Mouse (Mus musculus): ENCODE data around the gene Mob4.

DNA sequence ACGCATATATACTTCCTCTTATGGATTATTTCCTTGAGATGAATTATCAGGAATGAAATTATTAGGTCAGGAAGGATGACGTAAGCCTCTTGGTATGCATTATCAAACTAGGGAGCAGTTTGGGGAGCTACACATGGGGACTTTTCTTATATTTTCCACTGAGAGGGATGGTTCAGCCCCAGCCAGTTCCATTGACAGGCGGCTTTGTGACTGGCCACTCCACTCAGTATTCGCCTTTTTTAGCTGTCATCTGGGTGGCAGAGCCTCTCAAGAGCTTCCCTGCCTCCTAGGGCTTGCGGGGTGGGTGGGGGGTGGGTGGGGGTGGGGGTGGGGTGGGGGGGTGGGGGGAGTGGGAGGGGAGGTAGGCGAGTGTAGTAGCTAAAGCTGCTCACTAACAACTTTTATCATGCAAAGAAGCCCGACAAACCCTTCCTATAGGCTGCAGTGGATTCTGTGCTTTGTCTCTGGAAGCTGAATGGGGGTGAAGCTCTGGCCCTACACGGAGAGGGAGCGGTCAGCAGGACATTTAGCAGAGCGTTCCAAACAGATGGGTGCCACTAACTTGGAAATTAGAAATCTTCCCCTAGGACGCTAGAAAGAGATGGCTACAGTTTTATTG lies 55.7 kb downstream of the Mob4 start:
- TF ChIP-seq TCF12 (IDR thresholded peaks at IDR 0.05; ENCODE audit: insufficient read depth, poor library complexity, severe bottlenecking) (no peak), MYOD1 (IDR thresholded peaks at IDR 0.05; ENCODE audit: control insufficient read depth in 1 of 3, insufficient read length in 2 of 3, low read depth in 2 of 3) (no peak), MAX (IDR thresholded peaks at IDR 0.05; ENCODE audit: low read depth) (no peak), USF1 (IDR thresholded peaks at IDR 0.05; ENCODE audit: low read depth) (no peak), POLR2A (IDR thresholded peaks at IDR 0.05; ENCODE audit: insufficient read length, low read depth) (no peak), POLR2AphosphoS2 (IDR thresholded peaks at IDR 0.05; ENCODE audit: insufficient read length, low read depth) (no peak), E2F4 (IDR thresholded peaks at IDR 0.05; ENCODE audit: insufficient read depth) (no peak), MYOG (IDR thresholded peaks at IDR 0.05; ENCODE audit: control insufficient read depth in 1 of 3, insufficient read depth in 1 of 3, insufficient read length in 2 of 3, low read depth in 2 of 3) (no peak), TCF3 (IDR thresholded peaks at IDR 0.05; ENCODE audit: insufficient read length, low read depth) (no peak)

Measured in myocyte (in vitro differentiated cells).